Mouse (Mus musculus): ENCODE measurements at regions not wholly inside any gene's neighbourhood (a gene's known extent, or its start where the extent isn't known, plus 50 kb on each side); places are given as distances from the start of the nearest gene placed in this dataset.

GRCm38 (mm10) chr13:106318476-106318875 lies 618.3 kb downstream of the Ipo11 start:
- H3K9me3 ChIP-seq, result no peaks in the 10 kb centered on the region
- H3K36me3 ChIP-seq, result no peaks in the 10 kb centered on the region
- no peak overlapping the region for H3K4me3 ChIP-seq
- no peak overlapping the region for H3K9ac ChIP-seq
- H3K27ac ChIP-seq, result no peak overlapping the region
- ATAC-seq (ENCODE audit: low FRiP score), result no peak
- H3K27me3 ChIP-seq, result no peaks in the 10 kb centered on the region
- H3K4me1 ChIP-seq (replicated peaks), result no peaks in the 10 kb centered on the region
- no peak overlapping the region for H3K4me2 ChIP-seq
- WGBS, result 80% methylated on average over 6 of the region's 6 CpGs

DNA sequence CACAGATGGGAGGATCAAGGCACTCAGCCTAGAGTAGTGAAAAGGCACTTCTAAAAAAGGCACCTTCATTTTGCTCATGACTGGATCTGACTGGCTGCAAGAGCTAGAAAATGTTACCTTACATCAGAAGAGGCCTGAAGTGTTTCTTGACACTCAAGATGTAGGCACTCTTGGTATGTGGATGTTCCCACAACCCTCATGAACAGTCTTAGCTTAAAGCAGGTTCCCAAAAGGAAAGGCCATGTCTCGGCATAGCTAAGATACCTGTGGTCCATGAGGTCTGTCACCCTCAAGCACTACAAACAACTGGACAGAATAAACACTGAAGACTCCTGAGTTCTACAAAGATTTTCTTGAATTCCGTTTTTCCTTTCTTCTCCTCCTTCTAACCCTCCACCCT lies 619.5 kb downstream of the Ipo11 start:
- Histone ChIP-seq H3K27me3 (no peaks in the 10 kb centered on the region), H3K4me2 (no peak overlapping the region), H3K9me3 (no peaks in the 10 kb centered on the region), H3K9ac (no peak overlapping the region), H3K4me1 (replicated peaks) (no peaks in the 10 kb centered on the region), H3K27ac (no peak overlapping the region), H3K4me3 (no peak overlapping the region), H3K36me3 (no peaks in the 10 kb centered on the region)
- WGBS, result 87% methylated on average over 2 of the region's 2 CpGs
- ATAC-seq (ENCODE audit: low FRiP score), result no peak

DNA sequence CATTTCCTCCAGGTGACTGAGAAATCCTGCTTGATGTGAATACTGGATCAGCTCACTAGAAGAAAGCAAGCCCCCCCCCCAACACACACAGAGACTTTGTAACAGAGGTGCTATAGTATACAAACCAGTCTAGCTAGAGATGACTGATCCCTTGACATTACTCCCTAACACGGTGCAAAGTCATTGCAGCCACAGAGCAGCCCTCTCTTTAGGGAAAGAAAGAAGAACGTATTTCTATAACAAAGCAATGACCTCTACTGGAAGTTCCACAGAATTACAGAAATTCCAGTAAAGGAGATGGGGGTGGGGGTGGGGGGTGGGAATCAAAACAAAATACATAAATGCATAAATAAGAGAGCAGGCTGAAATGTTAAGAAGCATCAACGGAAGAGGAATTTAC lies 655.6 kb downstream of the Ipo11 start:
- H3K4me1 ChIP-seq (replicated peaks), result no peaks in the 10 kb centered on the region
- no peaks in the 10 kb centered on the region for H3K9me3 ChIP-seq
- no peak overlapping the region for H3K4me3 ChIP-seq
- H3K4me2 ChIP-seq, result no peak overlapping the region
- H3K9ac ChIP-seq, result no peak overlapping the region
- H3K36me3 ChIP-seq, result no peaks in the 10 kb centered on the region
- H3K27ac ChIP-seq, result no peak overlapping the region
- ATAC-seq (ENCODE audit: low FRiP score), result no peak
- 38% methylated on average over 3 of the region's 3 CpGs for WGBS
- no peaks in the 10 kb centered on the region for H3K27me3 ChIP-seq

DNA sequence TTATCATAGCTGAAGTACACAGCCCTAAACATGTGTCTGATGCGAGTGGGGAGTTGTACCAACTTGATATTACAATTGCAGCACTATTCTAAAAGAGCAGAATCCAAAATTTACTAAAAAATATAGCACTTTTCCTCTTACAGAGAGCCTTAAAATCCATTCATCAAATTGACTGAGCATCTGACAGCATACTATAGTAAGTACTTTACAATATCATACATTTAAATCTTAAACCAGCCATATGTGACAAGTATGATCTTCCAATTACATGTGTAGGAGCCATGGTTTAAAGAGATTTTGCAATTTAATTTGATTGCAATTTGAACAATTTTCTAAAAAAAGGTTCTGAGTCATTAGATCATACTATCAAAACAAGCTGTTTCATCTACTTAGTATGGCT lies 676.9 kb downstream of the Ipo11 start:
- no peak overlapping the region for H3K4me3 ChIP-seq
- H3K36me3 ChIP-seq, result no peaks in the 10 kb centered on the region
- H3K27me3 ChIP-seq, result no peaks in the 10 kb centered on the region
- H3K4me2 ChIP-seq, result no peak overlapping the region
- no peaks in the 10 kb centered on the region for H3K4me1 ChIP-seq (replicated peaks)
- H3K9me3 ChIP-seq, result no peaks in the 10 kb centered on the region
- WGBS, result 78% methylated on average over 1 of the region's 1 CpGs
- no peak overlapping the region for H3K9ac ChIP-seq
- H3K27ac ChIP-seq, result no peak overlapping the region
- no peak for ATAC-seq (ENCODE audit: low FRiP score)
